Mouse (Mus musculus): ENCODE measurements around the gene Snrpd2. TPM values are rescaled to one million over a fixed set of nuclear protein-coding genes. Genes with fewer than 3 reads are reported as not detected.

The Snrpd2 gene
- polyA plus RNA-seq, 1 experiment from 2014 or later = 107 TPM

- H3K27ac ChIP-seq (replicated peaks) = peak within 1 kb of the TSS; percentile 91
- H3K36me3 ChIP-seq = no peaks in the 10 kb centered on the region
- peak within 1 kb of the TSS; percentile 64 for H3K4me2 ChIP-seq
- H3K4me1 ChIP-seq = peaks cover 57% of the 10 kb centered on the region
- H3K9ac ChIP-seq = peak within 1 kb of the TSS; percentile 71
- peaks cover 19% of the 10 kb centered on the region for H3K27me3 ChIP-seq (replicated peaks)
- WGBS = 5% methylated on average over 14 of the region's 14 CpGs
- no peaks in the 10 kb centered on the region for H3K9me3 ChIP-seq
- H3K4me3 ChIP-seq = peak within 1 kb of the TSS; percentile 37
- peak; percentile 53 for ATAC-seq (ENCODE audit: extremely low read depth, insufficient number of reproducible peaks, low FRiP score, low TSS enrichment)
Measured at GRCm38 (mm10) chr7:19165656-19166423, 16.3 kb downstream of the Snrpd2 start, which contains the start of gene Gipr. Gipr (minus strand) TSS chr7:19166127.

- Histone ChIP-seq H3K4me2 (no peak overlapping the region), H3K27me3 (replicated peaks) (peaks cover 16% of the 10 kb centered on the region), H3K36me3 (no peaks in the 10 kb centered on the region), H3K27ac (replicated peaks) (0 out of 2 replicates have a peak overlapping the region, but pooled peaks have one; percentile 91), H3K9me3 (no peaks in the 10 kb centered on the region), H3K4me1 (peaks cover 68% of the 10 kb centered on the region), H3K9ac (no peak overlapping the region), H3K4me3 (no peak overlapping the region)
- ATAC-seq (ENCODE audit: extremely low read depth, insufficient number of reproducible peaks, low FRiP score, low TSS enrichment) = no peak
- WGBS = 85% methylated on average over 3 of the region's 3 CpGs
Measured at GRCm38 (mm10) chr7:19166990-19167389, 17.5 kb downstream of the Snrpd2 start.

GRCm38 (mm10) chr7:19169506-19169905 lies 20.0 kb downstream of the Snrpd2 start:
- no peaks in the 10 kb centered on the region for H3K36me3 ChIP-seq
- no peak overlapping the region for H3K4me2 ChIP-seq
- H3K9ac ChIP-seq = peak overlapping the region; percentile 70

GRCm38 (mm10) chr7:19170142-19170541 lies 20.6 kb downstream of the Snrpd2 start:
- WGBS = 9% methylated on average over 8 of the region's 8 CpGs
- peaks cover 64% of the 10 kb centered on the region for H3K4me1 ChIP-seq
- peak overlapping the region; percentile 40 for H3K4me2 ChIP-seq
- H3K9ac ChIP-seq = peak overlapping the region; percentile 70
- no peaks in the 10 kb centered on the region for H3K36me3 ChIP-seq
- H3K9me3 ChIP-seq = no peaks in the 10 kb centered on the region
- peaks cover 10% of the 10 kb centered on the region for H3K27me3 ChIP-seq (replicated peaks)
- ATAC-seq (ENCODE audit: extremely low read depth, insufficient number of reproducible peaks, low FRiP score, low TSS enrichment) = peak; percentile 39; the same call in 1 of the 2 replicates
- H3K4me3 ChIP-seq = no peak overlapping the region
- peak overlapping the region; percentile 96 for H3K27ac ChIP-seq (replicated peaks)

More at GRCm38 (mm10) chr7:19169506-19169905, 20.0 kb downstream of the Snrpd2 start:
- Histone ChIP-seq H3K27me3 (replicated peaks) (peaks cover 7% of the 10 kb centered on the region; the same call in 1 of the 2 replicates), H3K27ac (replicated peaks) (peak overlapping the region; percentile 96), H3K4me3 (no peak overlapping the region), H3K9me3 (no peaks in the 10 kb centered on the region), H3K4me1 (peaks cover 71% of the 10 kb centered on the region)
- no peak for ATAC-seq (ENCODE audit: extremely low read depth, insufficient number of reproducible peaks, low FRiP score, low TSS enrichment)
- 62% methylated on average over 10 of the region's 10 CpGs for WGBS

- peaks cover 59% of the 10 kb centered on the region for H3K4me1 ChIP-seq
- peak overlapping the region; percentile 96 for H3K27ac ChIP-seq (replicated peaks)
- H3K9me3 ChIP-seq = no peaks in the 10 kb centered on the region
- no peaks in the 10 kb centered on the region for H3K36me3 ChIP-seq
- 18% methylated on average over 8 of the region's 8 CpGs for WGBS
- peaks cover 26% of the 10 kb centered on the region for H3K27me3 ChIP-seq (replicated peaks)
- peak overlapping the region; percentile 60 for H3K9ac ChIP-seq
- H3K4me2 ChIP-seq = peak overlapping the region; percentile 28; the same call in 1 of the 2 replicates
- no peak overlapping the region for H3K4me3 ChIP-seq
- ATAC-seq (ENCODE audit: extremely low read depth, insufficient number of reproducible peaks, low FRiP score, low TSS enrichment) = no peak
Measured at GRCm38 (mm10) chr7:19171831-19172230, 22.3 kb downstream of the Snrpd2 start.

GRCm38 (mm10) chr7:19172874-19173273 lies 23.4 kb downstream of the Snrpd2 start:
- H3K9ac ChIP-seq = peak overlapping the region; percentile 60; the same call in 1 of the 2 replicates
- no peak for ATAC-seq (ENCODE audit: extremely low read depth, insufficient number of reproducible peaks, low FRiP score, low TSS enrichment)
- H3K4me2 ChIP-seq = peak overlapping the region; percentile 64
- H3K4me1 ChIP-seq = peaks cover 61% of the 10 kb centered on the region
- peaks cover 36% of the 10 kb centered on the region for H3K27me3 ChIP-seq (replicated peaks)
- peak overlapping the region; percentile 35 for H3K4me3 ChIP-seq
- no peaks in the 10 kb centered on the region for H3K9me3 ChIP-seq
- WGBS = 3% methylated on average over 17 of the region's 17 CpGs
- no peaks in the 10 kb centered on the region for H3K36me3 ChIP-seq
- H3K27ac ChIP-seq (replicated peaks) = peak overlapping the region; percentile 96

- peaks cover 58% of the 10 kb centered on the region for H3K4me1 ChIP-seq
- 2% methylated on average over 30 of the region's 30 CpGs for WGBS
- H3K9me3 ChIP-seq = 0 out of 2 replicates have a peak, but pooled peaks cover 6% of the 10 kb centered on the region
- no peak for ATAC-seq (ENCODE audit: extremely low read depth, insufficient number of reproducible peaks, low FRiP score, low TSS enrichment)
- no peak within 1 kb of the TSS for H3K27ac ChIP-seq (replicated peaks)
- peaks cover 63% of the 10 kb centered on the region for H3K27me3 ChIP-seq (replicated peaks)
- H3K36me3 ChIP-seq = no peaks in the 10 kb centered on the region
- peak within 1 kb of the TSS; percentile 51 for H3K4me2 ChIP-seq
- peak within 1 kb of the TSS; percentile 47; the same call in 1 of the 2 replicates for H3K9ac ChIP-seq
- H3K4me3 ChIP-seq = peak within 1 kb of the TSS; percentile 34
Measured at GRCm38 (mm10) chr7:19175708-19176515, 26.4 kb downstream of the Snrpd2 start, which contains the start of gene Eml2. Eml2 (plus strand) TSS chr7:19176421.

GRCm38 (mm10) chr7:19176516-19176947 lies 27.0 kb downstream of the Snrpd2 start:
- 0 out of 2 replicates have a peak, but pooled peaks cover 6% of the 10 kb centered on the region for H3K9me3 ChIP-seq
- H3K4me1 ChIP-seq = peaks cover 55% of the 10 kb centered on the region
- H3K36me3 ChIP-seq = no peaks in the 10 kb centered on the region
- WGBS = 8% methylated on average over 21 of the region's 21 CpGs
- peak overlapping the region; percentile 34 for H3K4me3 ChIP-seq
- peaks cover 63% of the 10 kb centered on the region for H3K27me3 ChIP-seq (replicated peaks)
- peak overlapping the region; percentile 47; the same call in 1 of the 2 replicates for H3K9ac ChIP-seq
- ATAC-seq (ENCODE audit: extremely low read depth, insufficient number of reproducible peaks, low FRiP score, low TSS enrichment) = no peak
- no peak overlapping the region for H3K27ac ChIP-seq (replicated peaks)
- peak overlapping the region; percentile 51 for H3K4me2 ChIP-seq

GRCm38 (mm10) chr7:19177216-19177615 lies 27.7 kb downstream of the Snrpd2 start:
- 68% methylated on average over 7 of the region's 7 CpGs for WGBS
- Histone ChIP-seq H3K4me3 (no peak overlapping the region), H3K9me3 (0 out of 2 replicates have a peak, but pooled peaks cover 6% of the 10 kb centered on the region), H3K4me1 (peaks cover 55% of the 10 kb centered on the region), H3K27me3 (replicated peaks) (peaks cover 63% of the 10 kb centered on the region), H3K27ac (replicated peaks) (no peak overlapping the region), H3K36me3 (no peaks in the 10 kb centered on the region), H3K4me2 (no peak overlapping the region), H3K9ac (no peak overlapping the region)
- no peak for ATAC-seq (ENCODE audit: extremely low read depth, insufficient number of reproducible peaks, low FRiP score, low TSS enrichment)

- no peak overlapping the region for H3K9ac ChIP-seq
- no peak overlapping the region for H3K27ac ChIP-seq (replicated peaks)
- 7% methylated on average over 18 of the region's 18 CpGs for WGBS
- H3K4me2 ChIP-seq = peak overlapping the region; percentile 61
- H3K27me3 ChIP-seq (replicated peaks) = peaks cover 63% of the 10 kb centered on the region
- peak overlapping the region; percentile 35; the same call in 1 of the 2 replicates for H3K4me3 ChIP-seq
- H3K9me3 ChIP-seq = 0 out of 2 replicates have a peak, but pooled peaks cover 6% of the 10 kb centered on the region
- H3K4me1 ChIP-seq = peaks cover 50% of the 10 kb centered on the region
- no peak for ATAC-seq (ENCODE audit: extremely low read depth, insufficient number of reproducible peaks, low FRiP score, low TSS enrichment)
- H3K36me3 ChIP-seq = peaks cover 6% of the 10 kb centered on the region; the same call in 1 of the 2 replicates
Measured at GRCm38 (mm10) chr7:19178035-19178434, 28.5 kb downstream of the Snrpd2 start.

Measured in heart, embryonic 13.5 days (tissue).